Mouse (Mus musculus): ENCODE measurements around the gene Adcy5.

Gene Adcy5

GRCm38 (mm10) chr16:35330451-35330850, 175.8 kb downstream of the Adcy5 start:
- no peak for DNase-seq
